In genomic region chr2:62506441-62506840, GRCm38 (mm10) we compare ENCODE assay signal across 29 mouse cellular contexts. TPM values are rescaled to one million over a fixed set of nuclear protein-coding genes. Genes with fewer than 3 reads are reported as not detected.
DNase-seq lines count a peak whose midpoint lies in the region; ATAC-seq and TF ChIP-seq lines count a peak whose summit lies in the region.
"Had no signal": no experiment of that assay in that cellular context is flagged by ENCODE, and none has a peak within 500 bp of the region (broad histone marks: within the 10 kb centered on the region; RNA-seq: fewer than 3 reads in every experiment).

No protein-coding gene starts in this region.

- DNase-seq in forebrain, embryonic 14.5 days (ENCODE audit: low spot score): no peak
- DNase-seq in ES-CJ7 (ENCODE audit: low read depth, low spot score) (peak; percentile 53), R1 (ENCODE audit: low read depth, low spot score) (peak; percentile 62)
- no peak for DNase-seq in hindbrain, postnatal 0 days (ENCODE audit: low spot score)
- DNase-seq in embryo, embryonic 10 days (ENCODE audit: low spot score): no peak
- DNase-seq: adrenal gland, adult 8-10 months; adrenal gland, postnatal 14 days; adrenal gland, postnatal 36 days; B cell, adult 2 months; cerebellum, adult 11-12 months; cerebellum, adult 2 months; cerebellum, adult 9-10 months; cerebellum, postnatal 10 days; cerebellum, postnatal 25 days; embryo, embryonic 11 days had no signal

- H3K36me3 ChIP-seq in forebrain, embryonic 15.5 days: no peaks in the 10 kb centered on the region
- no peaks in the 10 kb centered on the region for H3K36me3 ChIP-seq in forebrain, embryonic 14.5 days (ENCODE audit: control insufficient read depth, insufficient read depth, low read length)
- H3K36me3 ChIP-seq in hindbrain, postnatal 0 days (ENCODE audit: insufficient read depth, low read length): no peaks in the 10 kb centered on the region
- H3K36me3 ChIP-seq: embryonic facial prominence, embryonic 13.5 days; embryonic facial prominence, embryonic 15.5 days; forebrain, embryonic 10.5 days; forebrain, embryonic 12.5 days; G1E had no signal

- no peak for ATAC-seq in forebrain, embryonic 15.5 days (replicated peaks)
- no peak for ATAC-seq in forebrain, embryonic 14.5 days
- no peak for ATAC-seq in hindbrain, postnatal 0 days
- ATAC-seq: activated CD4-positive, CD25-positive, alpha-beta regulatory T cell, adult 4 months; CD4-positive, CD25-positive, alpha-beta regulatory T cell, adult 4 months; Patski had no signal

- WGBS in forebrain, embryonic 15.5 days: 21% methylated on average over 2 of the region's 2 CpGs
- WGBS in forebrain, embryonic 14.5 days: 19% methylated on average over 2 of the region's 2 CpGs
- 36% methylated on average over 2 of the region's 2 CpGs for WGBS in hindbrain, postnatal 0 days

- H3K4me2 ChIP-seq in forebrain, embryonic 15.5 days (replicated peaks): no peak overlapping the region
- H3K4me2 ChIP-seq in forebrain, embryonic 14.5 days (ENCODE audit: low read length): no peak overlapping the region
- H3K4me2 ChIP-seq in hindbrain, postnatal 0 days (ENCODE audit: low read depth, low read length): no peak overlapping the region
- H3K4me2 ChIP-seq: embryonic facial prominence, embryonic 13.5 days; embryonic facial prominence, embryonic 15.5 days; forebrain, embryonic 12.5 days had no signal

- no peaks in the 10 kb centered on the region for H3K9me3 ChIP-seq in forebrain, embryonic 15.5 days
- no peaks in the 10 kb centered on the region for H3K9me3 ChIP-seq in forebrain, embryonic 14.5 days (replicated peaks; ENCODE audit: control insufficient read depth, low read length)
- no peaks in the 10 kb centered on the region for H3K9me3 ChIP-seq in hindbrain, postnatal 0 days (ENCODE audit: low read length)
- H3K9me3 ChIP-seq: embryonic facial prominence, embryonic 13.5 days; embryonic facial prominence, embryonic 15.5 days; forebrain, embryonic 10.5 days; forebrain, embryonic 12.5 days; G1E had no signal

- no peaks in the 10 kb centered on the region for H3K27me3 ChIP-seq in forebrain, embryonic 15.5 days
- no peaks in the 10 kb centered on the region for H3K27me3 ChIP-seq in forebrain, embryonic 14.5 days (replicated peaks; ENCODE audit: control insufficient read depth, insufficient read depth, low read length)
- H3K27me3 ChIP-seq in hindbrain, postnatal 0 days (ENCODE audit: insufficient read depth, low read length): no peaks in the 10 kb centered on the region
- H3K27me3 ChIP-seq: CH12.LX; embryonic facial prominence, embryonic 13.5 days; embryonic facial prominence, embryonic 15.5 days; forebrain, embryonic 12.5 days had no signal

- peaks cover 16% of the 10 kb centered on the region for H3K4me1 ChIP-seq in forebrain, embryonic 15.5 days
- H3K4me1 ChIP-seq in forebrain, embryonic 14.5 days (ENCODE audit: control insufficient read depth, insufficient read depth, low read length): 0 out of 2 replicates have a peak, but pooled peaks cover 5% of the 10 kb centered on the region
- H3K4me1 ChIP-seq in hindbrain, postnatal 0 days (ENCODE audit: insufficient read depth, low read length): no peaks in the 10 kb centered on the region
- H3K4me1 ChIP-seq: embryonic facial prominence, embryonic 13.5 days; embryonic facial prominence, embryonic 15.5 days had no signal

- peak overlapping the region; percentile 63 for H3K27ac ChIP-seq in forebrain, embryonic 15.5 days (replicated peaks)
- no peak overlapping the region for H3K27ac ChIP-seq in forebrain, embryonic 14.5 days (ENCODE audit: low read depth, low read length)
- H3K27ac ChIP-seq in hindbrain, postnatal 0 days: no peak overlapping the region
- H3K27ac ChIP-seq: embryonic facial prominence, embryonic 13.5 days; embryonic facial prominence, embryonic 15.5 days; forebrain, embryonic 10.5 days; forebrain, embryonic 12.5 days had no signal

- TF ChIP-seq CTCF in hindbrain, postnatal 0 days (IDR thresholded peaks at IDR 0.05; ENCODE audit: low read depth): no peak

- no peak overlapping the region for H3K4me3 ChIP-seq in forebrain, embryonic 15.5 days
- H3K4me3 ChIP-seq in forebrain, embryonic 14.5 days (ENCODE audit: low read depth, low read length): no peak overlapping the region
- no peak overlapping the region for H3K4me3 ChIP-seq in hindbrain, postnatal 0 days (ENCODE audit: low read length)
- H3K4me3 ChIP-seq: embryonic facial prominence, embryonic 13.5 days; embryonic facial prominence, embryonic 15.5 days; erythroblast, embryonic 14.5 days; forebrain, embryonic 10.5 days; forebrain, embryonic 12.5 days had no signal

- H3K9ac ChIP-seq in forebrain, embryonic 15.5 days (replicated peaks): no peak overlapping the region
- H3K9ac ChIP-seq in forebrain, embryonic 14.5 days (ENCODE audit: low read length): no peak overlapping the region
- no peak overlapping the region for H3K9ac ChIP-seq in hindbrain, postnatal 0 days (replicated peaks; ENCODE audit: low read length)
- H3K9ac ChIP-seq: embryonic facial prominence, embryonic 13.5 days; embryonic facial prominence, embryonic 15.5 days; forebrain, embryonic 12.5 days had no signal

RNA-seq across cellular contexts. Expression of gene Gcg, which starts 23.0 kb away (rescaled TPM):
- polyA plus RNA-seq in forebrain, embryonic 15.5 days (2015; fragmentation: Nextera tagmentation; extraction: Ambion mirVana): 3.5 and 3.8 TPM in 2 replicates
- 2.7 and 3.0 TPM in 2 replicates for polyA plus RNA-seq in forebrain, embryonic 14.5 days (2014; fragmentation: Nextera tagmentation; extraction: Ambion mirVana)
- 0.29 and 0.42 TPM in 2 replicates for total RNA-seq in hindbrain, postnatal 0 days (2014; rRNA removed)
- polyA plus RNA-seq in hindbrain, postnatal 0 days (2015; fragmentation: Nextera tagmentation; extraction: Ambion mirVana): 1.1 and 1.9 TPM in 2 replicates
- total RNA-seq: adrenal gland, adult 18-20 months; adrenal gland, adult 8-10 months; adrenal gland, postnatal 14 days; adrenal gland, postnatal 36 days had no signal
- polyA plus RNA-seq: activated CD4-positive, CD25-positive, alpha-beta regulatory T cell, adult 4 months; CD4-positive, CD25-positive, alpha-beta regulatory T cell, adult 4 months; cerebellum, adult 2 months; cortical plate, adult 2 months; embryonic facial prominence, embryonic 11.5 days; embryonic facial prominence, embryonic 13.5 days; embryonic facial prominence, embryonic 15.5 days; erythroblast, embryonic 14.5 days; forebrain, embryonic 10.5 days; Patski had no signal

Comparison
In these comparisons a context has a peak if more than half of its experiments do, and no peak if none do; other contexts are left out.
1. DNase-seq: peak in ES-CJ7 (single experiment) and R1 (single experiment); none in forebrain, embryonic 14.5 days (single experiment), hindbrain, postnatal 0 days (single experiment) and embryo, embryonic 10 days (single experiment).